Mouse (Mus musculus) CH12.LX (cell line): ENCODE results near the gene Phactr1. TPM values are rescaled to one million over a fixed set of nuclear protein-coding genes. Genes with fewer than 3 reads are reported as not detected.

Experiments
- DNase-seq: peaks from one replicate; pipeline ENCODE4 v3.0.0-alpha.2; 2013; ENCODE audit errors: extremely low read depth
- H3K27ac ChIP-seq: 2 replicates; pipeline ENCODE4 v1.5.1; 2012; ENCODE audit warnings: low read depth, mild to moderate bottlenecking, control low read depth, moderate library complexity; ENCODE audit not compliant: insufficient read depth
- H3K27me3 ChIP-seq: replicated peaks from 2 replicates; pipeline ENCODE3; 2012; ENCODE audit warnings: inconsistent platforms
- H3K36me3 ChIP-seq, 2 experiments: replicated peaks in 1 of 2; 2 replicates each; pipeline versions ENCODE3 to v1.6.1; 2012; ENCODE audit warnings: inconsistent platforms in 1 of 2, low read length in 1 of 2, mild to moderate bottlenecking in 1 of 2, mixed read lengths in 1 of 2, moderate library complexity in 1 of 2; ENCODE audit not compliant: control insufficient read depth in 1 of 2, insufficient read depth in 1 of 2
- H3K4me1 ChIP-seq, 2 experiments: 2 replicates each; pipeline ENCODE4 v1.6.1; 2012; ENCODE audit warnings: inconsistent platforms in 1 of 2, moderate library complexity in 1 of 2; ENCODE audit not compliant: insufficient read depth in 2 of 2, control insufficient read depth in 1 of 2
- H3K4me2 ChIP-seq: 2 replicates; pipeline ENCODE4 v1.6.1; 2012; ENCODE audit warnings: low read depth, mild to moderate bottlenecking, control low read depth; ENCODE audit not compliant: poor library complexity, insufficient read depth, severe bottlenecking
- H3K4me3 ChIP-seq, 3 experiments: fragments of 150-350 bp in 1 of 3; sonication (generic) in 1 of 3; replicated peaks in 1 of 3; 2 replicates each; pipeline versions ENCODE3 to v1.5.1; 2011 to 2012; ENCODE audit warnings: low read depth in 2 of 3, low read length in 2 of 3, mild to moderate bottlenecking in 2 of 3, moderate library complexity in 2 of 3, control low read depth in 1 of 3, improper control_type of control experiment in 1 of 3, inconsistent platforms in 1 of 3, mixed read lengths in 1 of 3; ENCODE audit not compliant: poor library complexity in 1 of 3
- H3K79me2 ChIP-seq: replicated peaks from 2 replicates; pipeline ENCODE4 v1.6.1; 2012; ENCODE audit warnings: mild to moderate bottlenecking, moderate library complexity; ENCODE audit not compliant: control insufficient read depth, poor library complexity, insufficient read depth, severe bottlenecking; ENCODE audit errors: extremely low read depth
- H3K9ac ChIP-seq: 2 replicates; pipeline ENCODE4 v1.6.1; 2012; ENCODE audit warnings: low read depth, mild to moderate bottlenecking, control low read depth, moderate library complexity; ENCODE audit not compliant: insufficient read depth
- H3K9me3 ChIP-seq: replicated peaks from 2 replicates; pipeline ENCODE3; 2012; ENCODE audit warnings: low read length, inconsistent platforms, mixed read lengths
- BHLHE40 ChIP-seq: IDR thresholded peaks from 2 replicates; pipeline ENCODE4 v1.6.1; 2011; ENCODE audit warnings: mild to moderate bottlenecking, low read depth, low read length, improper control_type of control experiment
- CHD2 ChIP-seq: IDR thresholded peaks from 2 replicates; pipeline ENCODE4 v1.6.1; 2011; ENCODE audit warnings: low read length, improper control_type of control experiment
- E2F4 ChIP-seq: IDR thresholded peaks from 2 replicates; pipeline ENCODE4 v1.6.1; 2011; ENCODE audit warnings: low read depth, low read length, improper control_type of control experiment; ENCODE audit not compliant: insufficient replicate concordance
- EP300 ChIP-seq: IDR thresholded peaks from 2 replicates; pipeline ENCODE4 v1.6.1; 2011; ENCODE audit warnings: low read length, improper control_type of control experiment
- GABPA ChIP-seq: IDR thresholded peaks from 2 replicates; pipeline ENCODE4 v1.6.1; 2012; ENCODE audit warnings: low read depth, low read length, improper control_type of control experiment, inconsistent platforms; ENCODE audit not compliant: insufficient replicate concordance
- IRF4 ChIP-seq: IDR thresholded peaks from 2 replicates; pipeline ENCODE4 v1.6.1; 2014; ENCODE audit warnings: low read depth, mild to moderate bottlenecking, inconsistent platforms, low read length, improper control_type of control experiment
- JUND ChIP-seq: conservative IDR thresholded peaks from 2 replicates; pipeline ENCODE4 v1.6.1; 2011; ENCODE audit warnings: low read depth, low read length, improper control_type of control experiment
- KAT2A ChIP-seq: IDR thresholded peaks from 2 replicates; pipeline ENCODE4 v1.6.1; 2012; ENCODE audit warnings: low read length, improper control_type of control experiment, inconsistent platforms; ENCODE audit not compliant: insufficient replicate concordance
- MAX ChIP-seq: IDR thresholded peaks from 2 replicates; pipeline ENCODE4 v1.6.1; 2011; ENCODE audit warnings: low read length, improper control_type of control experiment
- MAZ ChIP-seq: IDR thresholded peaks from 2 replicates; pipeline ENCODE4 v1.6.1; 2012; ENCODE audit warnings: low read depth, mild to moderate bottlenecking, inconsistent platforms, low read length, improper control_type of control experiment, moderate library complexity
- MYC ChIP-seq: IDR thresholded peaks from 2 replicates; pipeline ENCODE4 v1.6.1; 2011; ENCODE audit warnings: low read depth, mild to moderate bottlenecking, improper control_type of control experiment, low read length
- NELFE ChIP-seq: IDR thresholded peaks from 2 replicates; pipeline ENCODE4 v1.6.1; 2011; ENCODE audit warnings: low read depth, low read length, improper control_type of control experiment
- PAX5 ChIP-seq: IDR thresholded peaks from 2 replicates; pipeline ENCODE4 v1.6.1; 2012; ENCODE audit warnings: low read length, inconsistent platforms, mixed read lengths
- POLR2A ChIP-seq: IDR thresholded peaks from 2 replicates; pipeline ENCODE4 v1.6.1; 2011; ENCODE audit warnings: low read depth, mild to moderate bottlenecking, improper control_type of control experiment, low read length
- RAD21 ChIP-seq: IDR thresholded peaks from 2 replicates; pipeline ENCODE4 v1.6.1; 2011; ENCODE audit warnings: low read depth, mild to moderate bottlenecking, low read length, improper control_type of control experiment, moderate library complexity
- RCOR1 ChIP-seq: conservative IDR thresholded peaks from 2 replicates; pipeline ENCODE4 v1.6.1; 2012; ENCODE audit warnings: low read depth, mild to moderate bottlenecking, inconsistent platforms, low read length, improper control_type of control experiment
- SMC3 ChIP-seq: IDR thresholded peaks from 2 replicates; pipeline ENCODE4 v1.6.1; 2011; ENCODE audit warnings: low read depth, low read length, improper control_type of control experiment
- UBTF ChIP-seq: IDR thresholded peaks from 2 replicates; pipeline ENCODE4 v1.6.1; 2012; ENCODE audit warnings: low read depth, mild to moderate bottlenecking, inconsistent platforms, low read length, improper control_type of control experiment, moderate library complexity
- USF1 ChIP-seq: IDR thresholded peaks from 2 replicates; pipeline ENCODE4 v1.6.1; 2014; ENCODE audit warnings: low read depth, mild to moderate bottlenecking, inconsistent platforms, low read length, improper control_type of control experiment
- USF2 ChIP-seq: conservative IDR thresholded peaks from 2 replicates; pipeline ENCODE4 v1.6.1; 2011; ENCODE audit warnings: low read depth, low read length, improper control_type of control experiment
- ZKSCAN1 ChIP-seq: IDR thresholded peaks from 2 replicates; pipeline ENCODE4 v1.6.1; 2012; ENCODE audit warnings: low read depth, inconsistent platforms, low read length, improper control_type of control experiment, borderline replicate concordance
- ZMIZ1 ChIP-seq: IDR thresholded peaks from 2 replicates; pipeline ENCODE4 v1.6.1; 2012; ENCODE audit warnings: low read depth, mild to moderate bottlenecking, inconsistent platforms, low read length, improper control_type of control experiment
- ZNF384 ChIP-seq: IDR thresholded peaks from 2 replicates; pipeline ENCODE4 v1.6.1; 2012; ENCODE audit warnings: low read depth, low read length, improper control_type of control experiment, inconsistent platforms
- dilution Hi-C: fragments of 300-500 bp; cut with MboI; formaldehyde crosslinking; loops from 2 replicates; pipeline ENCODE4 v1.14.3; 2020; ENCODE audit warnings: low sequenced_read_pairs; ENCODE audit not compliant: extremely low pct_unique_long_range_greater_than_20kb, extremely low pct_ligation_motif_present
- in situ Hi-C: fragments of 300-500 bp; cut with MboI; formaldehyde crosslinking; loops from 3 replicates; pipeline ENCODE4 v1.14.3; 2019; ENCODE audit warnings: low sequenced_read_pairs, low pct_ligation_motif_present, low pct_unique_long_range_greater_than_20kb, mixed read lengths
- polyA plus RNA-seq: library from polyadenylated mRNA; unstranded; fragments of >175 nt; gene quantifications from 2 replicates; pipeline ENCODE4 v1.2.1, GENCODE M21; 2012; ENCODE audit warnings: low read depth; ENCODE audit not compliant: insufficient read length
- total RNA-seq, 2 experiments: library from RNA; depleted of rRNA; stranded (reverse); fragments of 300-350 nt in 1 of 2; fragments of >200 nt in 1 of 2; gene quantifications; 2 replicates each; pipeline ENCODE4 v1.2.3; 2012 to 2014

Phactr1 gene
- total RNA-seq (2012; rRNA removed) (1.9 and 2.0 TPM in 2 replicates), total RNA-seq (2014; rRNA removed) (3.1 and 4.1 TPM in 2 replicates), polyA plus RNA-seq (5.3 and 6.1 TPM in 2 replicates)

DNA sequence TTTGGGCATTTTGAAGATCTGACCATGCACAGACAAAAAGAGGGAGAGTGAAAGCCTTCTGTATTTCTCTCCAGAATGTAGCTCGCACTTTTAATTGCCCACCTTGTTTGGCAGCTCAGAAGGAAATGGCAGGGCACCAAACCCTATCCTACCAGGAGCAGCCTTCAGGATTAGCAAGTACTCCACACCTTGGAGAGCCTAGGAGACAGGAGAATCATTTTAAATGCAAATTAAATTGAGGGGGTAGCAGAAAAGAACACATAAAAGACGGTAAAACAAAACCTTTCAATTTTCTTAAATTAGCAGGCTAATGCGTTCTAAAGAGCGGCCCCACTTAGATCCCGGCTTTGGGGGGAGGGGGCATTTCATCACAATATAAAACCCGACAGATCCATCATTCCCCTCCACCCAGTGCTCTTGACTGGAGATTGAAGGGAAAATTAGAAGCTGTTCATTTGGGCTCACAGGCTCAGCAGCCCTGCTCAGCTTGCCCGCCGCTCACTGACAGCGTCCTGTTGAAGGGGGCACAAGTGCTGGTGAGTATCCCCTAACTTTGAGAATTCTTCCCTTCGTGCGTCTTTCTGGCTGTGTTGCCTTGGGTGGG is at the start of gene Phactr1:
TSS of gene Phactr1 (plus strand) at position 233 of the 604 bp plus-strand sequence.
- no peaks in the 10 kb centered on the region for H3K36me3 ChIP-seq
- TF ChIP-seq ZMIZ1 = no peak
- no peak for TF ChIP-seq BHLHE40
- TF ChIP-seq ZNF384 = no peak
- no peak for TF ChIP-seq USF2
- TF ChIP-seq CHD2 = no peak
- no peak for TF ChIP-seq SMC3
- no peak for TF ChIP-seq RAD21
- TF ChIP-seq PAX5 = no peak
- no peak for TF ChIP-seq IRF4
- TF ChIP-seq ZKSCAN1 = no peak
- TF ChIP-seq MAZ = no peak
- no peak for TF ChIP-seq UBTF
- TF ChIP-seq KAT2A = no peak
- H3K4me2 ChIP-seq = no peak within 1 kb of the TSS
- peaks cover 37% of the 10 kb centered on the region for H3K27me3 ChIP-seq
- dilution Hi-C loops = no loop called here
- no peak within 1 kb of the TSS for H3K27ac ChIP-seq
- H3K9ac ChIP-seq = no peak within 1 kb of the TSS
- H3K9me3 ChIP-seq = no peaks in the 10 kb centered on the region
- no peak for DNase-seq
- no peak within 1 kb of the TSS for H3K4me3 ChIP-seq
- in situ Hi-C loops = no loop called here
- no peaks in the 10 kb centered on the region for H3K79me2 ChIP-seq
- no peaks in the 10 kb centered on the region for H3K4me1 ChIP-seq

DNA sequence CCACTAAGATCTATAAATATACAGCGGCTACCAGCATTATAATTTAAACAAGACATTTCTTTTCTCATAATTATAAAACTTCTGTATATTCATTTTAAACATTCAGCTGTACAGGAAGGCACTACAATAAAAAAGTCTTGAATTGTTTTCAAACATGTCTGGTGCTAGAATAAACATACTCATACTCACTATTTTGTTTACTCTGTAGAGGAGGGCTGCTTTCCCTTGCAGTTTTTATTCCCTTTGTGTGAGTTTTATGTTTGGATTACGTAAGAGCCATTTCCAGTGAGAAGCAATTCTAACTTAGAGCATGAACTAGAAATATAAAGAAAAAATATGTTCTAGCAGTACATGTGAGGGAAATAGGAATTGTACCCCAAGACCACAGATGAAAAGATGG is 45.5 kb upstream of the Phactr1 start:
- H3K4me1 ChIP-seq = no peaks in the 10 kb centered on the region
- dilution Hi-C loops (no loop called here), in situ Hi-C loops (no loop called here)
- no peak overlapping the region for H3K4me3 ChIP-seq
- H3K9me3 ChIP-seq = no peaks in the 10 kb centered on the region
- no peaks in the 10 kb centered on the region for H3K79me2 ChIP-seq
- H3K4me2 ChIP-seq = no peak overlapping the region
- TF ChIP-seq KAT2A (no peak), ZKSCAN1 (no peak), MAZ (no peak), USF2 (no peak), ZMIZ1 (no peak), RCOR1 (no peak), BHLHE40 (no peak), NELFE (no peak), E2F4 (no peak), USF1 (no peak), GABPA (no peak), POLR2A (no peak), JUND (no peak), EP300 (no peak), MYC (no peak), RAD21 (no peak), MAX (no peak)
- no peaks in the 10 kb centered on the region for H3K27me3 ChIP-seq
- no peak for DNase-seq
- no peak overlapping the region for H3K9ac ChIP-seq
- no peak overlapping the region for H3K27ac ChIP-seq
- no peaks in the 10 kb centered on the region for H3K36me3 ChIP-seq
